Comparison of ENCODE assay signal across 21 mouse cellular contexts in the genomic region with DNA sequence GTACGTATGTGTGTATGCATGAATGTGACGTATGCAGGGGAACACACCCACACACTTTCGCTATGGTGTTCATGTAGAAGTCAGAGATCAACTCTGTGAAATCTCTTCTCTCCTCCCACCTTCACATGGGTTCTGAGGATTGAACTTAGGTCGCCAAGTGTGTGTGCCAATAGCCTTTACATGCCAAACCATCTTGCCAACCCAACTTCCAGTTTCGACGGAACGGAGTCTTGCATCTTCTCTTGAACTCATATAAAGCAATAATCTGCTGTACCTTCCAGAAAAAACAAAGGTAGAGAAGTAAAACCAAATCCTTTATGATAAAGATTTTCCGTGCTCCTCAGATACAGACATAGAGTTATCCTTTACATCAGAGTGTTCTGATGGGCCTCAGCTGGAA.
"Had no signal": no experiment of that assay in that cellular context is flagged by ENCODE, and none has a peak within 500 bp of the region (broad histone marks: within the 10 kb centered on the region; RNA-seq: fewer than 3 reads in every experiment).

No protein-coding gene starts in this region.

- DNase-seq: cerebellum, adult 2 months; cerebellum, adult 8-10 months; cerebellum, adult 9-10 months; cerebellum, adult 9-11 months; cerebellum, postnatal 14 days; cerebellum, postnatal 25 days; cerebellum, postnatal 36 days; embryo, embryonic 11 days; forebrain, postnatal 0 days; gastrocnemius, adult 2 months; gastrocnemius, postnatal 10 days; gastrocnemius, postnatal 14 days; gastrocnemius, postnatal 25 days; gastrocnemius, postnatal 36 days; heart, adult 11 months; heart, adult 18-20 months; heart, adult 2 months had no signal

- ATAC-seq: forebrain, embryonic 13.5 days; forebrain, embryonic 14.5 days; forebrain, embryonic 15.5 days; forebrain, embryonic 16.5 days; forebrain, postnatal 0 days had no signal
